Mouse (Mus musculus): ENCODE measurements around the gene Rint1. TPM values are rescaled to one million over a fixed set of nuclear protein-coding genes. Genes with fewer than 3 reads are reported as not detected.
"Not testable (repeated sequence)": the region's sequence is repeated elsewhere in the genome, so short reads cannot be mapped to it uniquely, and the experiment has no call there.

Rint1 gene
- total RNA-seq, 4 experiments from 2014 or later: 7.1 to 9.2 (median 7.9) TPM

GRCm38 (mm10) chr5:23826321-23827004 lies 39.0 kb downstream of the Rint1 start:
- DNase-seq (ENCODE audit: low spot score in 2 of 2): peak in 1 of 2 experiments; percentile 13

GRCm38 (mm10) chr5:23830897-23831752 lies 43.6 kb downstream of the Rint1 start:
- peak in 1 of 2 experiments; percentile 8 for DNase-seq (ENCODE audit: low spot score in 2 of 2)

DNA sequence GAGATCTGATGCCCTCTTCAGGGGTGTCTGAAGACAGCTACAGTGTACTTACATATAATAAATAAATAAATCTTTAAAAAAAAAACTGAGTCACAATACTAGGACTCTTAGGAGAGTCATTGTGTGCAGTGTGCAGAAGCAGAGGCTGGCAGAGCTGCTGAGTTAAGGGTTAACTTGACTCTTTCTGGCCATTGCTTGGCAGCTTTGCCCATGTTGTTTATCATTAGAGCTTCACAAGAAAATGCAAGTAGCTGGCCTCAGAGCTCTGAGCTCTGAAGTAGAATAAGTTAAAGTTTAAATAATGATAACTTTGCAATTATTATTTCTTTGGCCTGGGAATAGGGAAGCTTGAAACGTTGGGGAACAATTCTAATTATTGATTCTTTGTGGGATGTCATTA lies 48.2 kb downstream of the Rint1 start:
- DNase-seq (ENCODE audit: low spot score in 2 of 2): not testable (repeated sequence)

DNA sequence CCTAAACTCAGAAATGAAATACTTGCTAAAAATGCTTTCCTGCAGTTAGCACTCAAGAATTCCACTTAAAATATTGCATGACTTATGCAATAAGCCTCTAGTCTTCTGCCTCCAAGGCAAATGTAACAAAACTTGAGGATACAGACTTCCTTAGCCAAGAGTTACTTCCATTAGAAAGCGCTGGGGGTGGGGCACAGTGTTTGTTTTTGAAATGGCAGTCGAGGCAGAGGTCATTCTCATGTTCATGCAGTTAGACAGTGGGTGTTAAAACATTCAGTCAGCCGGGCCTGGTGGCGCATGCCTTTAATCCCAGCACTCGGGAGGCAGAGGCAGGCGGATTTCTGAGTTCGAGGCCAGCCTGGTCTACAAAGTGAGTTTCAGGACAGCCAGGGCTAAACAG lies 50.6 kb downstream of the Rint1 start:
- DNase-seq (ENCODE audit: low spot score in 2 of 2): no peak

DNA sequence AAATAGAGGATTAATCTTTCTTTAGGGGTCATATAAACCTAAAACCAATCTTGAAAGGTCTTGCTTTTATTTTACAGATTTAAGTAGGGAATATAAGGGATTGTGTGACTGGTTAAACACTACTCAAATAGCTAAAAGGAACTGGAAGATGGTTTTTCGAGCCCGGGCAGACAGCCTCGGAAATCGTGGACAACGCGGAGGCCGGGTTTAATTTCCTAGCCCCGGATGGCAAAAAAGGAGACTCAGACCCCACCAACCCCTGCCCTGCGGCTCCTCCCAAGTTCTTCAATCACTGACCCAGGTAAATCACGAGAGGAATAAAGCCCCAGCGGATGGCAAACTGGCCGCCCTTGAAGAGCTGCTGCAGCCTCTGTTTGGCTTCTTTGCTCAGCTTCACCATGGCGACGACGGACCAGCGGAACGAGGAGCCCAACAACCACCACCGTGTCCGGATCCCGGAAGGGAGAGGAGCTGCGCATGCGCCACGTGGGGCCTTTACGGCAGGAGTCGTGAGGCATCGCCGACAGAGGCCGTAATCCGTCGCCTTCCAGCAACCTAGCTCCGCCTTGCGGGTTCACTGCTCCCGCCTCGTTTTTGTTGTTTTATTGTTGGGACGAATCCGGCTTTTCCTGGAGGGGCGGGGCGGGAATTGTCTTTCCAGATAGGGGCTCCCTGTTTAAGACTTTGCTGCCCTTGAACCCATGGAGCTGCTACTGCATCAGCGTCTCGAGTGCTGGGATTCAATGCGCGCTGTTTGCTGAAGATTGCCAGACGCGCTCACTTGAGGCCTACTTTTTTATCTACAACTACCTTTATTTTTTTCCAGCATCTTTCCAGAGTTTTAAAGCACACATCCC lies 56.4 kb downstream of the Rint1 start, which contains the start of gene Tomm7:
Gene Tomm7 (minus strand): TSS at position 488 of the 857 bp plus-strand sequence.
- DNase-seq (ENCODE audit: low spot score in 2 of 2): peak; percentile 83 to 92

DNA sequence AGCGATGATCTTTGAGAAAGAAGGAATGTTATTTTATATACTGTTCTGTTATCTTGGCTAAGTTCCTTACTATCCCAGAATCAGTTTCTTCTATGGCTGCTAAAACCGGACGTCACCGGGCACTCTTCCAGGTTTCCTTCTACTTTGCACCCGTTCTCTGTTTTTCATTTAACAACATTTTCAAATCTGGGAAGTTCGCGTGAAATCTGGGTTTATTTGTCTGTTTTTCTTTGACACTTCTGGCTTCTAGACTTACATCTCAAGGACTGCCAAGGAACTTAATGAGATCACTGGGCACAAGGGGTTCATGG lies 57.0 kb downstream of the Rint1 start:
- DNase-seq (ENCODE audit: low spot score in 2 of 2): no peak

DNA sequence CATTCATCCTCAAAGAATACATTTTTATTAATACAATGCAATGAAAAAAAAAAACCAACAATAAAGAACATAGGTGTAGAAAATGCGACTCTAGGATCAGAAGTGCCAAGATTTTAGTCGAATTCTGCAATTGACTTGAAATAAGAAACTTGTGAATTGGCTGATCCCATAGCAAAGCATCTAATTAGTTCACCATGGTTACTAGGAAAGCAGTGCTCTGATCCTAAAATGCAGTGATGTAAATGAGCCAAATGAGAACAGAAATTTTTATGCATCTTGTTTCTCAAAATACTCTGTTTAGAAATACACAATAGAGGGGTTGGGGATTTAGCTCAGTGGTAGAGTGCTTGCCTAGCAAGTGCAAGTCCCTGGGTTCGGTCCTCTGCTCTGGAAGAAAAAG lies 57.6 kb downstream of the Rint1 start:
- no peak for DNase-seq (ENCODE audit: low spot score in 2 of 2)

DNA sequence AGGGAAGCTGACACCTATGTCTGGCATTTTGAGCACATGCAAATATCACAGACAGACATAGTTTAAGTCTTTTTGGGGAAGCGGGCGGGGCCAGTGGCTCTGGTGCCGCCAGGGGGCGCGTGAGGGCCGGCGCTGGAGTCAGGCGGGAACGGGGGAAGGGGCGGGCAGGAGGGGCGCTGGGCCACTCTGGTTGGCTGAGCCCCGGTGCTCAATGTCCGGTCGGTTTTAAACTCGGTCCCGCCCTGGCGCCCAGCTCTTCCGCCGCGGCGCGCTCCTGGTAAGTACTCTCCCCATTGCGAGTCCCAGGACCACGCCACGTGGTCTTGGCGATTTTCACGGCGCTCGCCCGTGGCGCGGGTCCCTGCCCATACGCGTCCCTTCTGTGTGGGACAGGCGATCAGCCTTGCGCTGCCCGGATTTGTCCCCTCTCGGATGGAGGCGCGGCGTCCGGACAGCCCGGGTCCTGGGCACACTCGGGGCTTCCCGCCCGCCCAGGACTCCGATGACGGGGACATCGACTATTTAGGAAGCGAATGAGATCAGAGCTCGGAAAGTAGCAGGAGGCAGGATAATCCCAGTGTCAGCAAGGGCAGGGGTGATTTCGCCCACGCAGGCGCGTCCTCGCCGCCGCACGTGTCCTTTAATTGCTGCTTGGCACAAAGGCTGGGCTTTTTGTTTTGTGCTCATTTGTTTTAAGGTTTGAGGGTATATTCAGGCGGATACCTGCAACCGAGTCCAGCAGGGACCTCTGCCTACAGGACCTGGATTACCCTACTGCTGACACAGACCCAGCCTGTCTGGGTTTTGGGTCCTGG lies 63.0 kb downstream of the Rint1 start:
- peak; percentile 83 to 86 for DNase-seq (ENCODE audit: low spot score in 2 of 2)

DNA sequence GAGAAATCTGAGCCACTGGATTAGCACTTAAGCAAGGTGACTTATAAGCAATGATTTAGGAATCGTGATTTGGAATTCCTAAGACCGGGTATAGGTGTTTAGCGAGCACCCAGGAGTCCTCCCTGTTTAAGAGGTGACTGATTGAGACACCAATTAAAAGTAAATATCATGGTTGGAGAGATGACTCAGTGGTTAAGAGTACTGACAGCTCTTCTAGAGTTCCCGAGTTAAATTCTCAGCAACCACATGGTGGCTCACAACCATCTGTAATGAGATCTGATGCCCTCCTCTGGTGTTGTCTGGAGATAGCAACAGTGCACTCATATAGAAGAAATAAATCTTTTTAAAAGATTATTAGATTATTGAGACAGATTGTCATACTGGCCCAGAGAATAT lies 63.6 kb downstream of the Rint1 start:
- DNase-seq (ENCODE audit: low spot score in 2 of 2): not testable (repeated sequence)

GRCm38 (mm10) chr5:23852916-23853315 lies 65.4 kb downstream of the Rint1 start:
- not testable (repeated sequence) for DNase-seq (ENCODE audit: low spot score in 2 of 2)

GRCm38 (mm10) chr5:23855484-23855883 lies 68.0 kb downstream of the Rint1 start:
- DNase-seq (ENCODE audit: low spot score in 2 of 2): no peak

GRCm38 (mm10) chr5:23856164-23856563 lies 68.7 kb downstream of the Rint1 start:
- no peak for DNase-seq (ENCODE audit: low spot score in 2 of 2)

DNA sequence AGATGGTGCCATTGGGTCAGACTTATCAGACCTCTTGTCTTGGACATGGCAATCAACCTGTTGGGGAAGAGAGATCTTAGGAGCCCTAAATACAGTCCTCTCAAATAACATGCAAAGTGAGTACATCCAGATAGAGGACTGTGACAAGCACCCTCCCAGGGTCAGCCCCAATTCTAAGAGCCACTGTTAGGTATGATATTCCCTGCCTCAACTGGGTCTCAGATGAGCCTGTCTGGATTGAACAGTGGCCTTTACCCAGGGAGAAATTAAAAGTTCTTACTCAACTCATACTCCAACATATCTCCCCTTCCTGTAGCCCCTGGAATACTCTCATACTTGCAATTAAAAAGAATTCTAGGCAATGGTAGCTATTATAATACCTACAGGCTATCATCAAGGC lies 69.7 kb downstream of the Rint1 start:
- DNase-seq (ENCODE audit: low spot score in 2 of 2): no peak

DNA sequence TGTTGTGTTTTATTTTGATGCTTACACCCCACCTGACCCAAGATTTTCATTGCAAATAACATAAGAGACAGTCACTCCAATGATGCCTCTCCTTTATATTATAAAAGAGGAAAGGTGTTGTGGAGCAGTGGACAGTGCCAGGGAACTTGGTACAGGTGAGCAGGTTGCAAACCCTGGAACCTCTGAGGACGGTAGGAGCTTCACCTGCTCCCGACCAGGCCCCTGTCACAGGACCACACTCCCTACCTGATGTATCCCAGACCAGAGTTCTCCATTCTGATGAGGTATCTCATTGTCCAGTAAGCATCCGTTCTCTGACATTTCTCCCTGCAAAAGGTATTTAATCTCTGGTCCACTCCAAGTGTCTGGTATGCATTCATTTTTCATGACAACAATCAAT lies 70.5 kb downstream of the Rint1 start:
- DNase-seq (ENCODE audit: low spot score in 2 of 2): no peak

GRCm38 (mm10) chr5:23858643-23859042 lies 71.1 kb downstream of the Rint1 start:
- no peak for DNase-seq (ENCODE audit: low spot score in 2 of 2)

GRCm38 (mm10) chr5:23859087-23859718 lies 71.7 kb downstream of the Rint1 start:
- DNase-seq (ENCODE audit: low spot score in 2 of 2): no peak

- no peak for DNase-seq (ENCODE audit: low spot score in 2 of 2)
Measured at GRCm38 (mm10) chr5:23859896-23860295, 72.4 kb downstream of the Rint1 start.

- no peak for DNase-seq (ENCODE audit: low spot score in 2 of 2)
Measured at GRCm38 (mm10) chr5:23861721-23862120, 74.2 kb downstream of the Rint1 start.

DNA sequence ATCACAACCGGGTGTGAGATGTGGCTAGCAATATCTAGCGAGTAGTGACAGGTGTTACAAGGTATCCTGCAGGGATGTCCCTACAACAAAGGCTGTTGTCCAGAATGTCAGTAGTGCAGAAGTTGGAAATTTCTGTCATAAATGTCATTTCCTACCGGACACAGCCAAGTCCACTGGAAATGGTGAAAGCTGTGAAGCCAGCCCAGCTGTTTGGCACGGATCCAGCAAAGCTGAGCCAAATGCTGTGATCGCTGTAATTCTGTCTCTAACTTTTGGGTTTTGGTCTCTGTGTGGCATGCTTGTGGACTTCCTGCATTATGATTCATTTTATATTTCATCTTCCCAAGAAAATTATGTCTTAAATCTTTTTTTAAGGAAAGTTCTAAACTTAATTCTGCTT lies 74.8 kb downstream of the Rint1 start:
- DNase-seq (ENCODE audit: low spot score in 2 of 2): peak; percentile 56 to 59

Data from gastrocnemius, adult 8-10 months (tissue).